Mouse (Mus musculus) E14TG2a.4 (cell line): Measurements from ENCODE around the gene Trip13.

Experiments
- H3K27me3 ChIP-seq: 2 replicates; pipeline ENCODE4 v1.6.1; 2014; ENCODE audit warnings: low read length, control low read depth; ENCODE audit not compliant: insufficient read depth
- H3K36me3 ChIP-seq: 2 replicates; pipeline ENCODE4 v1.6.1; 2014; ENCODE audit warnings: low read length, control low read depth; ENCODE audit not compliant: insufficient read depth
- H3K4me1 ChIP-seq: replicated peaks from 2 replicates; pipeline ENCODE4 v1.6.1; 2014; ENCODE audit warnings: low read depth, low read length, control low read depth
- H3K4me3 ChIP-seq: replicated peaks from 2 replicates; pipeline ENCODE4 v1.5.1; 2014; ENCODE audit warnings: mild to moderate bottlenecking, low read length
- H3K9me3 ChIP-seq: 2 replicates; pipeline ENCODE4 v1.6.1; 2014; ENCODE audit warnings: low read length, control low read depth
- CTCF ChIP-seq: conservative IDR thresholded peaks from 2 replicates; pipeline ENCODE4 v1.5.1; 2014; ENCODE audit warnings: low read length
- NANOG ChIP-seq: IDR thresholded peaks from 2 replicates; pipeline ENCODE4 v1.6.1; 2014; ENCODE audit warnings: borderline replicate concordance, low read length, mixed read lengths
- POU5F1 ChIP-seq: IDR thresholded peaks from 2 replicates; pipeline ENCODE4 v1.6.1; 2014; ENCODE audit warnings: low read length, borderline replicate concordance

The Trip13 gene

DNA sequence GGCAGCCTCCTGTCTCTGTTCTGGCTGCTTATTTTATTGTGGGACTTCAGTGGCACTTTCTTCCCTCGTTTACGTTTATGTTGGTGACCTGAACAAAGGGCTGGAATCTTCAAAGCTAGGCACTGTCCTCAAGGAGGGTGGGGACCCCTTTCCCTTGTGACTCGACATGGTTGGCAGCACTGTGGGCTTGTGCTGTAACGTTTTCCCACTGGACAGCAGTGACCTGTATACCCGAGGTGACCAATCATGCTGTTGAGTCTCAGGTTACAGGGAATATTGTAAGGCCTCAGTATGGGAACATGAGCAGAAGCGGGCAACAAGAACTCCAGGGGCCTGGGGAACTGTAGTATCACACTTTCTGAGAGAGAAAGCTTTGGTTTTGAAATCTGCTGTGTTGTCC is 17.1 kb upstream of the Trip13 start:
- H3K4me1 ChIP-seq, result no peaks in the 10 kb centered on the region
- no peak for TF ChIP-seq NANOG
- no peak for TF ChIP-seq CTCF
- no peak for TF ChIP-seq POU5F1
- H3K4me3 ChIP-seq, result no peak overlapping the region
- no peaks in the 10 kb centered on the region for H3K27me3 ChIP-seq
- peaks cover 93% of the 10 kb centered on the region for H3K36me3 ChIP-seq
- no peaks in the 10 kb centered on the region for H3K9me3 ChIP-seq

GRCm38 (mm10) chr13:73953551-73954130 is 16.1 kb upstream of the Trip13 start:
- H3K27me3 ChIP-seq, result no peaks in the 10 kb centered on the region
- no peak overlapping the region for H3K4me3 ChIP-seq
- H3K36me3 ChIP-seq, result peaks cover 94% of the 10 kb centered on the region
- H3K9me3 ChIP-seq, result no peaks in the 10 kb centered on the region
- no peak for TF ChIP-seq CTCF
- TF ChIP-seq POU5F1, result no peak
- TF ChIP-seq NANOG, result no peak
- no peaks in the 10 kb centered on the region for H3K4me1 ChIP-seq

- H3K27me3 ChIP-seq, result no peaks in the 10 kb centered on the region
- no peak overlapping the region for H3K4me3 ChIP-seq
- H3K36me3 ChIP-seq, result peaks cover 90% of the 10 kb centered on the region
- TF ChIP-seq NANOG (no peak), CTCF (no peak), POU5F1 (no peak)
- no peaks in the 10 kb centered on the region for H3K4me1 ChIP-seq
- no peaks in the 10 kb centered on the region for H3K9me3 ChIP-seq
Observed at GRCm38 (mm10) chr13:73944606-73945005, 7.0 kb upstream of the Trip13 start.

DNA sequence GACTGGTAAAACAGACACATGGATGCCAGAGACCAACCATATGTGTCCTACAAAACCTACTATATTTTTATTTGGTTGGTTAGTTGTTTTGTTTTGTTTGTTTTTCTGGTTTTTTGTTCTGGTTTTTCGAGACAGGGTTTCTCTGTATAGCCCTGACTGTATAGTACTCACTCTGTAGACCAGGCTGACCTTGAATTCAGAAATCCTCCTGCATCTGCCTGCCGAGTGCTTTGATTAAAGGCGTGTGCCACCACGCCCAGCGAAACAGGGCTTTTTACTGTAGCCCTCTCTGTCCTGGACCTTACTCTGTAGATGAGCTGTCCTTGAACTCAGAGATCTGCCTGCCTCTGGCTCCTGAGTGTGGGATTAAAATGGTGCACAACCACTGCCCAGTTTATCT is 1.5 kb upstream of the Trip13 start:
- TF ChIP-seq POU5F1, result no peak
- no peak for TF ChIP-seq CTCF
- no peak for TF ChIP-seq NANOG
- H3K4me3 ChIP-seq, result peak overlapping the region; percentile 90
- H3K9me3 ChIP-seq, result no peaks in the 10 kb centered on the region
- peaks cover 23% of the 10 kb centered on the region for H3K4me1 ChIP-seq
- peaks cover 61% of the 10 kb centered on the region for H3K36me3 ChIP-seq
- H3K27me3 ChIP-seq, result no peaks in the 10 kb centered on the region

DNA sequence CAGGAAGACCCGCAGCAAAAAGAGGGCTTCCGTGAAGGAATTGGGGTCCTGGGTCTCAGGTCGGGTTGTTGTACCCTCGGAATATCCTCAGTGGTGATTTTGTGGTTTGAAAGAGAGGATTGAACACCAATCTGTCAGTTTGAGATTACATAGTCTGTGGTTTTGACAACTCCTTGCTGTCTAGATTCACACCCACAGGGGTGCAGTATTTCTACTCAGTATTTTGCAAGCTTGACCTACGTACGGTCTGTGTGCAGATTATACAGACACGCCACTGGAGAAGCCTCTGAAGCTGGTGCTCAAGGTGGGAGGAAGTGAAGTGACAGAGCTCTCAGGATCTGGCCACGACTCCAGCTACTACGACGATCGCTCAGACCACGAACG is 585 bp upstream of the Trip13 start:
- Histone ChIP-seq H3K27me3 (no peaks in the 10 kb centered on the region), H3K4me3 (peak overlapping the region; percentile 90), H3K9me3 (no peaks in the 10 kb centered on the region), H3K36me3 (peaks cover 59% of the 10 kb centered on the region), H3K4me1 (peaks cover 23% of the 10 kb centered on the region)
- no peak for TF ChIP-seq NANOG

- Histone ChIP-seq H3K36me3 (peaks cover 59% of the 10 kb centered on the region), H3K9me3 (no peaks in the 10 kb centered on the region), H3K27me3 (no peaks in the 10 kb centered on the region), H3K4me1 (peaks cover 28% of the 10 kb centered on the region), H3K4me3 (peak overlapping the region; percentile 90)
- no peak for TF ChIP-seq NANOG
- TF ChIP-seq POU5F1, result no peak
- no peak for TF ChIP-seq CTCF
Observed at GRCm38 (mm10) chr13:73936938-73937320, 655 bp downstream of the Trip13 start.

- H3K36me3 ChIP-seq, result peaks cover 85% of the 10 kb centered on the region
- TF ChIP-seq POU5F1, result no peak
- TF ChIP-seq CTCF, result no peak
- TF ChIP-seq NANOG, result no peak
Observed at GRCm38 (mm10) chr13:73932201-73932600, 5.4 kb downstream of the Trip13 start.

GRCm38 (mm10) chr13:73913066-73913465 is 24.5 kb downstream of the Trip13 start:
- no peaks in the 10 kb centered on the region for H3K27me3 ChIP-seq

More at GRCm38 (mm10) chr13:73932201-73932600, 5.4 kb downstream of the Trip13 start:
- Histone ChIP-seq H3K27me3 (no peaks in the 10 kb centered on the region), H3K9me3 (no peaks in the 10 kb centered on the region), H3K4me3 (no peak overlapping the region), H3K4me1 (peaks cover 12% of the 10 kb centered on the region)

More at GRCm38 (mm10) chr13:73913066-73913465, 24.5 kb downstream of the Trip13 start:
- no peak overlapping the region for H3K4me3 ChIP-seq
- no peaks in the 10 kb centered on the region for H3K4me1 ChIP-seq
- H3K36me3 ChIP-seq, result peaks cover 85% of the 10 kb centered on the region
- TF ChIP-seq CTCF (no peak), POU5F1 (no peak), NANOG (no peak)
- no peaks in the 10 kb centered on the region for H3K9me3 ChIP-seq
